Mouse (Mus musculus) lung, adult 2 months (tissue): ENCODE measurements around the gene Farsa. TPM values are rescaled to one million over a fixed set of nuclear protein-coding genes. Genes with fewer than 3 reads are reported as not detected.
"Not testable (repeated sequence)": the region's sequence is repeated elsewhere in the genome, so short reads cannot be mapped to it uniquely, and the experiment has no call there.

Experiments used
- DNase-seq: peaks from one replicate; pipeline ENCODE4 v3.0.0; 2022
- H3K4me1 ChIP-seq: fragments of 200-500 bp; 2 replicates; pipeline ENCODE4 v1.6.1; 2011; ENCODE audit warnings: low read length; ENCODE audit not compliant: control insufficient read depth, insufficient read depth
- H3K4me3 ChIP-seq: fragments of 200-500 bp; replicated peaks from 2 replicates; pipeline ENCODE3; 2011; ENCODE audit warnings: low read depth, mild to moderate bottlenecking, control low read depth, low read length; ENCODE audit errors: extremely low read depth
- CTCF ChIP-seq: fragments of 200-500 bp; IDR thresholded peaks from 2 replicates; pipeline ENCODE4 v1.5.1; 2011; ENCODE audit warnings: mild to moderate bottlenecking, low read length, control low read depth; ENCODE audit not compliant: insufficient read depth
- POLR2A ChIP-seq: fragments of 200-500 bp; IDR thresholded peaks from 2 replicates; pipeline ENCODE4 v1.6.1; 2011; ENCODE audit warnings: low read depth, mild to moderate bottlenecking, control low read depth, low read length, borderline replicate concordance; ENCODE audit errors: extremely low read depth
- WGBS: fragments of 180-500 bp; shearing (Covaris S2); methylation state at CpG from one replicate; pipeline ENCODE4 v1.1.7; 2018; 5-methylcytosine and 5-hydroxymethylcytosine counted together
- polyA plus RNA-seq: library from polyadenylated mRNA; depleted of rRNA; stranded (reverse); fragments of >200 nt; gene quantifications from 2 replicates; pipeline ENCODE4 v1.2.3, GENCODE M21; 2012

Gene Farsa
- polyA plus RNA-seq, 1 experiment: 42.4 TPM

- no peak within 1 kb of the TSS for H3K4me3 ChIP-seq
- DNase-seq: no peak
- WGBS: 68% methylated on average over 3 of the region's 3 CpGs
- no peak for TF ChIP-seq CTCF
- no peak for TF ChIP-seq POLR2A
- H3K4me1 ChIP-seq: 0 out of 2 replicates have a peak, but pooled peaks cover 2% of the 10 kb centered on the region
Measured at GRCm38 (mm10) chr8:84822723-84823122, 34.1 kb upstream of the Farsa start, which contains the start of gene Dand5. TSS of gene Dand5 (minus strand) at chr8:84822823.

- TF ChIP-seq POLR2A (no peak), CTCF (peak; percentile 75)
- 2% methylated on average over 18 of the region's 18 CpGs for WGBS
- peak; percentile 53 for DNase-seq
- no peak overlapping the region for H3K4me3 ChIP-seq
- H3K4me1 ChIP-seq: 0 out of 2 replicates have a peak, but pooled peaks cover 2% of the 10 kb centered on the region
Measured at GRCm38 (mm10) chr8:84823653-84824052, 33.1 kb upstream of the Farsa start.

GRCm38 (mm10) chr8:84825636-84826035 is 31.2 kb upstream of the Farsa start:
- WGBS: 37% methylated on average over 4 of the region's 4 CpGs
- 0 out of 2 replicates have a peak, but pooled peaks cover 2% of the 10 kb centered on the region for H3K4me1 ChIP-seq
- no peak for TF ChIP-seq POLR2A
- TF ChIP-seq CTCF: no peak
- no peak for DNase-seq
- H3K4me3 ChIP-seq: no peak overlapping the region

- 86% methylated on average over 2 of the region's 2 CpGs for WGBS
- not testable (repeated sequence) for H3K4me1 ChIP-seq, DNase-seq, H3K4me3 ChIP-seq
Measured at GRCm38 (mm10) chr8:84826518-84826917, 30.3 kb upstream of the Farsa start.

- TF ChIP-seq CTCF (no peak), POLR2A (no peak)
- Histone ChIP-seq H3K4me3 (peak within 1 kb of the TSS; percentile 99), H3K4me1 (peaks cover 2% of the 10 kb centered on the region; the same call in 1 of the 2 replicates)
- WGBS: 37% methylated on average over 11 of the region's 11 CpGs
- no peak for DNase-seq
Measured at GRCm38 (mm10) chr8:84831490-84831889, 25.3 kb upstream of the Farsa start, which contains the start of gene Gadd45gip1. TSS of gene Gadd45gip1 (plus strand) at chr8:84831522.

- peaks cover 2% of the 10 kb centered on the region; the same call in 1 of the 2 replicates for H3K4me1 ChIP-seq
- peak; percentile 79 for DNase-seq
- TF ChIP-seq CTCF: no peak
- TF ChIP-seq POLR2A: peak; percentile 89
- H3K4me3 ChIP-seq: peak overlapping the region; percentile 99
- under 1% methylated on average over 59 of the region's 59 CpGs for WGBS
Measured at GRCm38 (mm10) chr8:84832034-84832717, 24.6 kb upstream of the Farsa start.

- DNase-seq: no peak
- Histone ChIP-seq H3K4me1 (peaks cover 2% of the 10 kb centered on the region; the same call in 1 of the 2 replicates), H3K4me3 (peak overlapping the region; percentile 99)
- WGBS: 42% methylated on average over 10 of the region's 10 CpGs
- TF ChIP-seq POLR2A: no peak
- no peak for TF ChIP-seq CTCF
Measured at GRCm38 (mm10) chr8:84832759-84833742, 23.7 kb upstream of the Farsa start.

- TF ChIP-seq POLR2A (no peak), CTCF (no peak)
- peaks cover 2% of the 10 kb centered on the region; the same call in 1 of the 2 replicates for H3K4me1 ChIP-seq
- no peak for DNase-seq
- whole genome bisulfite sequencing: 87% methylated on average over 19 of the region's 19 CpGs
- no peak overlapping the region for H3K4me3 ChIP-seq
Measured at GRCm38 (mm10) chr8:84834002-84834865, 22.6 kb upstream of the Farsa start.
